Mouse (Mus musculus) embryonic fibroblast, embryonic 13.5 days (primary cell): ENCODE data around the gene Vmn1r197. TPM values are rescaled to one million over a fixed set of nuclear protein-coding genes. Genes with fewer than 3 reads are reported as not detected.
"Not testable (repeated sequence)": the region's sequence is repeated elsewhere in the genome, so short reads cannot be mapped to it uniquely, and the experiment has no call there.

ENCODE experiments used
- H3K27ac ChIP-seq: 2 replicates; pipeline ENCODE4 v1.5.1; 2012; ENCODE audit warnings: low read length, control low read depth, inconsistent platforms; ENCODE audit not compliant: insufficient read depth
- H3K4me1 ChIP-seq: 2 replicates; pipeline ENCODE4 v1.6.1; 2011; ENCODE audit warnings: low read length; ENCODE audit not compliant: control insufficient read depth, insufficient read depth
- H3K4me3 ChIP-seq: 2 replicates; pipeline ENCODE4 v1.5.1; 2011; ENCODE audit warnings: mild to moderate bottlenecking, control low read depth, low read length; ENCODE audit not compliant: insufficient read depth
- CTCF ChIP-seq: IDR thresholded peaks from 2 replicates; pipeline ENCODE4 v1.5.1; 2011; ENCODE audit warnings: mild to moderate bottlenecking, control low read depth, low read length, moderate library complexity, borderline replicate concordance; ENCODE audit not compliant: insufficient read depth
- POLR2A ChIP-seq: IDR thresholded peaks from 2 replicates; pipeline ENCODE4 v1.6.1; 2011; ENCODE audit warnings: low read depth, mild to moderate bottlenecking, control low read depth, low read length, moderate library complexity
- polyA plus RNA-seq: library from polyadenylated mRNA; stranded (reverse); fragments of >200 nt; gene quantifications from 2 replicates; pipeline ENCODE4 v1.2.4, GENCODE M21; 2011; ENCODE audit warnings: low read depth; ENCODE audit not compliant: missing spikeins, insufficient read length

Gene Vmn1r197
- polyA plus RNA-seq, 1 experiment: not detected

DNA sequence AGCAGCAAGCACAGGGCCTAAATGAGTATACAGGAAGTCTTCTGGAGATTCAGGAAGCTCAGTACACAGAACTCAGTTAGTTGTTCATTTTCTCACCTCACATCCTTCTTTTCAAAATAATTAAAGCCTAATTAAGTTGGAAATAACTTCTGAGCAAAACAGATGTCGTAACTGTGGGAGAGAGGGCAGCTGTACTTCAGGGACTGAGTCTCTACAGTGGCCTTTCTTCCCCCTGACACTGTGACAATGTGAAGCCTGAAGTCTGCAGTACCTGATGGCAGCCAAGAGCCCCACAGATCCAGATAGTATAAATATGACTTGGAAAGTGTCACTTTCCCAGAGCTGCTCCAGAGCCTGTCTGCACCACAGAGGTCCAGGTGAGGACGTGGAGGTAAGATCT lies 55.1 kb downstream of the Vmn1r197 start, which contains the start of gene Vmn1r199:
Gene Vmn1r199, plus strand, starts transcription at position 301 of the 400 bp plus-strand sequence.
- H3K4me3 ChIP-seq: no peak within 1 kb of the TSS
- H3K4me1 ChIP-seq: 0 out of 2 replicates have a peak, but pooled peaks cover 4% of the 10 kb centered on the region
- no peak within 1 kb of the TSS for H3K27ac ChIP-seq
- TF ChIP-seq CTCF (no peak), POLR2A (no peak)

GRCm38 (mm10) chr13:22381128-22381527 lies 56.7 kb downstream of the Vmn1r197 start:
- H3K4me3 ChIP-seq, H3K4me1 ChIP-seq, H3K27ac ChIP-seq: not testable (repeated sequence)

Other genes with a start within 250 kb of the Vmn1r197 start
- not detected in 2 replicates for gene Vmn1r188, start 240.1 kb upstream of the Vmn1r197 start, polyA plus RNA-seq
- gene Vmn1r189, start 218.8 kb upstream of the Vmn1r197 start, polyA plus RNA-seq: not detected in 2 replicates
- not detected in 2 replicates for gene Vmn1r191, start 140.6 kb upstream of the Vmn1r197 start, polyA plus RNA-seq
- gene Vmn1r192, start 133.4 kb upstream of the Vmn1r197 start, polyA plus RNA-seq: not detected in 2 replicates
- gene Vmn1r193, start 101.4 kb upstream of the Vmn1r197 start, polyA plus RNA-seq: not detected in 2 replicates
- not detected in 2 replicates for gene Vmn1r194, start 80.4 kb upstream of the Vmn1r197 start, polyA plus RNA-seq
- not detected in 2 replicates for gene Vmn1r195, start 54.1 kb upstream of the Vmn1r197 start, polyA plus RNA-seq
- gene Vmn1r196, start 34.7 kb upstream of the Vmn1r197 start, polyA plus RNA-seq: not detected in 2 replicates
- not detected in 2 replicates for gene Vmn1r198, start 25.8 kb downstream of the Vmn1r197 start, polyA plus RNA-seq
- not detected in 2 replicates for gene Vmn1r199, start 55.2 kb downstream of the Vmn1r197 start, polyA plus RNA-seq
- not detected in 2 replicates for gene Vmn1r200, start 65.8 kb downstream of the Vmn1r197 start, polyA plus RNA-seq
- not detected in 2 replicates for gene Vmn1r201, start 147.3 kb downstream of the Vmn1r197 start, polyA plus RNA-seq
- not detected in 2 replicates for gene Vmn1r202, start 180.8 kb downstream of the Vmn1r197 start, polyA plus RNA-seq
- not detected in 2 replicates for gene Vmn1r203, start 193.5 kb downstream of the Vmn1r197 start, polyA plus RNA-seq
- gene Vmn1r204, start 228.6 kb downstream of the Vmn1r197 start, polyA plus RNA-seq: not detected in 2 replicates